Mouse (Mus musculus): Measurements from ENCODE around the gene Fxyd4. TPM values are rescaled to one million over a fixed set of nuclear protein-coding genes. Genes with fewer than 3 reads are reported as not detected.

Gene Fxyd4
- total RNA-seq, 2 experiments from 2014 or later: not detected

GRCm38 (mm10) chr6:117900126-117901080, 37.1 kb downstream of the Fxyd4 start, which contains the start of gene Hnrnpf:
TSS of gene Hnrnpf (plus strand) at chr6:117900324.
- DNase-seq (ENCODE audit: low spot score): no peak
- intact Hi-C loops (cut with DNase I): no loop called here

- no peak for DNase-seq (ENCODE audit: low spot score)
- intact Hi-C loops (cut with DNase I): no loop called here
Measured at GRCm38 (mm10) chr6:117897800-117898199, 39.7 kb downstream of the Fxyd4 start.

DNA sequence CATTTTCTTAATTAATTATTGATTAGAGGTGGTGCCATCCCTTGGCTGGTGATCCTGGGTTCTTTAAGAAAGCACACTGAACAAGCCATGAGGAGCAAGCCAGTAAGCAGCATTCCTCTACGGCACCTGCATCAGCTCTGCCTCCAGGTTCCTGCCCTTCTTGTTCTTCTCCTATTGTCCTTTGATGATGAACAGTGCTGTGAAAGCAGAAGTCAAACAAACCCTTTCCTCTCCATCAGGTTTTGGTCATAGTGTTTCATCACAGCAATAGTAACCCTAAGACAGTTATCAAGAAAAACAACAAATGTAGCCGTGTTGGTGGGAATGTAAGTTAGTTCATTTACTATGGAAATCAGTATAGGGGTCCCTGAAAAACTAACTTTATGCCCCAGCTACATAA, 44.1 kb downstream of the Fxyd4 start:
- intact Hi-C loops (cut with DNase I): no loop called here
- no peak for DNase-seq (ENCODE audit: low spot score)

DNA sequence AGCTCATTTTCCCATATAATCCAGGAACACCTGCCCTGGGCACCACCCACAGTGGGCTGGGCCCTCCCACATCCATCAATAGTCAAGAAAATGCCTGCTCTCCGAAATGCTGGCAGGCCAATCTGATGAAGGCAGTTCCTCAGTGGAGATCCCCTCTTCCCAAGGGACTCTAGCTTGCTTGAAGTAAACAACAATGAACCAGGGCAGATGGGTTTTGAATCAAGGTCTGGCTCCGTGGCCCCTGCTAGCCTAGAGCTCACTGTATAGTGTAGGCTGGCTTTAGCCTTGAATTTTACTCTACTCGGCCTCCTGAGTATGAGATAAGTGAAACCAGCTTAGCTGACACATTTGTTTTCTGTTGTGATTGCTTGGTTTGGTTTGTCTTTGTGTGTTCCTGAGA, 45.1 kb downstream of the Fxyd4 start:
- no peak for DNase-seq (ENCODE audit: low spot score)
- intact Hi-C loops (cut with DNase I): no loop called here

DNA sequence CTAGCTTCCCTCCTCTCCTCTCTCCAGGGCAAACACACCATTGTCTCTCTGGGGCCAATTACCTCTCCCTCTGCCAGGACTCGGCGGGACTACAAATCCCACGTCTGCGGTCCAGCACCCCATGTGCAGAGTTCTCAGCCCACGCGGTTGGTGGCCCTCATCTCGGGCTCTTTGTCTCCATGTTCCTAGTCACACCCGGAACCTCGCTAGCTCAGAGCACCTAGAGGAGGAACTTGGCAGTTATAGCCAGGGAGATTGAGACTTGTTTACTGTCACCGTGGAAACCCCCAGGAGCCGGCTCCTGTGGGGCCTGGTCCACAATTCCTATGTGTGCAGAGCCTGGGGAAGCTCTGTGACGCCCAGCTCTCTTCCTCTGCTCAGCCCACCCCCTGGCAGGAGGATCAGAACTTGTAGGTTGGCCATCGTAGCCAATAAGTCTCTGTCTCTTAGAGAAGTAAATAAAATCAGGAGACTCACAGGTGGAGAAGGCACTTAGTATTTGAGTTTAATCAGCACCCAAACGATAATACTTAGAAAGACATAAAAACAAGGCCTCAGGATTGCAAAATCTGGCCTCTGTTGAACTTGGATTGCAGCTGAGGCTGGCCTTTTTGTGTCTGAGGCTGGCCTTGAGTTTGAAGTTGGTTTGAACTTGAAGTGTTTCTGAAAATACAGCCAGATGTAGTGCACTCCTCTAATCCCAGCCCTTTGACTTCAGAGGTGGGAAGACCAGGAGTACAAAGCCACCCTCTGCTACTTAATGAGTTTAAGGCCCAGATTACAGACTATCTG, 45.9 kb downstream of the Fxyd4 start:
- no peak for DNase-seq (ENCODE audit: low spot score)
- intact Hi-C loops (cut with DNase I): no loop called here

DNA sequence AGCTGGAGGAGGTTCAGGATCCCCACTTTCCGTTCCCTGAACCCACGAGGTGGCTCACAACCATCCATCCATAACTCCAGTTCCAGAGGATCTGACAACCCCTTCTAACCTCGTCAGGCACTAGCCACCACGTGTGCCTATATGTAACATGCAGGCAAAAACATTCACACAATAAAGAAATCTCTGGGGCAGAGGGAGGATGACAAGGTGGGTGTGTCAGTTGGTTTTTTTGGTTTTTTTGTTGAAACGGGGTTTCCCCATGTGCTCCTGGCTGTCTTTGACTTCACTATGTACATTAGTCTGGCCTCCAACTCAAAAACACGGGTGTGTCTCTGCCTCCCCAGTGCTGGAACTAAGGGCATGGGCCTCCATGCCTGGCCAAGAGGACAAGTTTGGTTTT, 47.2 kb downstream of the Fxyd4 start:
- intact Hi-C loops (cut with DNase I): no loop called here
- DNase-seq (ENCODE audit: low spot score): no peak

GRCm38 (mm10) chr6:117888642-117889096, 48.8 kb downstream of the Fxyd4 start:
- no peak for DNase-seq (ENCODE audit: low spot score)
- intact Hi-C loops (cut with DNase I): no loop called here

- intact Hi-C loops (cut with DNase I): no loop called here
- DNase-seq (ENCODE audit: low spot score): no peak
Measured at GRCm38 (mm10) chr6:117888032-117888431, 49.5 kb downstream of the Fxyd4 start.

GRCm38 (mm10) chr6:117885943-117886342, 51.5 kb downstream of the Fxyd4 start:
- no peak for DNase-seq (ENCODE audit: low spot score)
- intact Hi-C loops (cut with DNase I): no loop called here

Small RNAs within 50 kb of the gene (microRNA-seq; reads per million reads assigned to microRNA genes)
- gene Gm25535: not detected

Other genes starting within 250 kb of the Fxyd4 start
- 10 to 100 TPM; 31.3 to 32.3 TPM for gene Zfp637, start 96.5 kb downstream of the Fxyd4 start, total RNA-seq (2021)
- under 1 TPM; 0.16 to 0.25 TPM for gene Zfp239, start 75.6 kb downstream of the Fxyd4 start, total RNA-seq (2021)
- 100 to 1,000 TPM; 192 to 213 TPM for gene Hnrnpf, start 37.4 kb downstream of the Fxyd4 start, total RNA-seq (2021)
- under 1 TPM; 0.14 to 0.16 TPM for gene Rasgef1a, start 73.7 kb upstream of the Fxyd4 start, total RNA-seq (2021)
- gene Csgalnact2, start 201.4 kb upstream of the Fxyd4 start, total RNA-seq (2021): 10 to 100 TPM; 16.3 TPM

Measured in heart, postnatal 25 days (tissue).